Mouse (Mus musculus) urinary bladder, postnatal 4 days (tissue): Measurements from ENCODE around the gene Rab4a.
A peak's percentile ranks its signal among the peaks of the same experiment; 100 is the strongest.

Experiments used
- DNase-seq, 2 experiments: peaks; one replicate each; pipeline ENCODE4 v3.0.0; 2021 to 2022; ENCODE audit warnings: low spot score in 2 of 2

Rab4a gene

GRCm38 (mm10) chr8:123847546-123847945 lies 41.8 kb downstream of the Rab4a start:
- no peak for DNase-seq

DNA sequence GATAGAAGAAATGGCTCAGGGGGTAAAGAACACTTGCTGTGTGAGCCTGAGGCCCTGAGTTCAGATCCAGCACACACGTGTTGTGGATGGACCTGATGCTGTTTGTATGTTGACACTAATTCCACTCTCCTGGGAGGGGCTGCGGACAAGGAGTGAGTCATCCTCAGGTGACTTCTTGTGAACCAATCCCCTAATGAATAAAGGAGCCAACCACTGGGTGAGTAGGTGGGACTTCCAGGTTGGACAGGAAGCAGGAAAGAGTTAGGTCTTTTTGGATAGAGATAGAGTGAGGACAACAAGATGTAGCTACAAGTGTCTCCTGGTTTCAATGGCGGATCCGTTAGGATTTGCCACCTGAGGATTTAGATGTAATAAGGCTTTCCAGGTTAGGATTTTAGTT lies 43.6 kb downstream of the Rab4a start:
- no peak for DNase-seq

- DNase-seq = no peak
Observed at GRCm38 (mm10) chr8:123851590-123851989, 45.8 kb downstream of the Rab4a start.

DNA sequence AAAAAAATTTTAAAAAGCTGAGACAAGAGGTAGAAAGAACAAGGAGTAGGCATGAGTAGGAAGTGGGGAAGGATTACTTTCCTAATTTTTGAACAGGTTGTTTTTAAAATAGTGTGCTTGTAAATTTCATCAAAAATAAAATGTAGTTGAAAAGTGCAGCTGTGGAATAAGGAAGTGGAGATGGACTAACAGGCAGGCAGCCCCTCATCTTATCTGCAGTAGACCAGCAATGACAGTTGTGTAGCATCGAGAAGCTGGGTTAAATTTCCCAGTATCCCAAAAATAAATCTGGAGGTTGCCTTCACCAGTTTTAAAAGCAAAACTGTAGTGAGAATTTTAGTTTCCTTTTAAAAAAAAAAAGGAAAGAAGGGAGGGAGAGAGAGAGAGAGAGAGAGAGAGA lies 48.5 kb downstream of the Rab4a start:
- no peak for DNase-seq

- DNase-seq = no peak
Observed at GRCm38 (mm10) chr8:123854733-123855475, 49.1 kb downstream of the Rab4a start.

GRCm38 (mm10) chr8:123857361-123857760 lies 51.6 kb downstream of the Rab4a start:
- no peak for DNase-seq

- no peak for DNase-seq
Observed at GRCm38 (mm10) chr8:123858574-123858940, 52.8 kb downstream of the Rab4a start.

GRCm38 (mm10) chr8:123858941-123859647 lies 53.3 kb downstream of the Rab4a start:
- DNase-seq = peak; percentile 85 to 91

DNA sequence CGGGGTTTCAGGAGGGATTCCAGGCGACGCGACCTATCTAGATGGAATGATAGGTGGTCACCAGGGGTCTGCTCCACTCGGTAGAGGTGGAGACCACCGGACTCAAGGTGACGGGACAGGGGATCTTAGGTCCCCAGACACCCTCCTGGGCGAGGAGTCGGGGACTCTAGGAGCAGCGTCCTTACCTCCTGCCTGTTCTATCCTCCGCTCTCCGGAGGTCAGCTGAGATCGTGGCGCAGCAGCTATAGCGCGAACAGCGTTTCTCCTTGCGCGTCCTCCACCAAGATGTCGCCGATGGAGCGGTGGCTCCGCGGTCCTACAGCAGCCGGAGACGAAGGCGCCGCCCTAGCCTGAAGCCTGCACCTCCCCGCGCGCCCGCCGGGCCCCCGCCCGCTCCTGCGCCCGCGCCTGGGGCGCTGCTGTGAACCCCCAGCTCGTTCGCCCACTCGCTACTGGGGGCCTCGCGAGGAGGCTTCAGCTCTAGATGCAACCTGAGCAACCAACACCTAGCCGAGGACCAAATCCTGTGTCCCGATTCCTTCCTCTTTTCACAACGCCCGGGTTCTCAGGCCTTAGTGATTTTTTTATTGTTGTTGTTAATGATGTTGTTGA lies 54.0 kb downstream of the Rab4a start, which contains the start of gene Ccsap:
Gene Ccsap (minus strand): TSS at position 562 of the 612 bp plus-strand sequence.
- peak in 1 of 2 experiments; percentile 32 for DNase-seq

DNA sequence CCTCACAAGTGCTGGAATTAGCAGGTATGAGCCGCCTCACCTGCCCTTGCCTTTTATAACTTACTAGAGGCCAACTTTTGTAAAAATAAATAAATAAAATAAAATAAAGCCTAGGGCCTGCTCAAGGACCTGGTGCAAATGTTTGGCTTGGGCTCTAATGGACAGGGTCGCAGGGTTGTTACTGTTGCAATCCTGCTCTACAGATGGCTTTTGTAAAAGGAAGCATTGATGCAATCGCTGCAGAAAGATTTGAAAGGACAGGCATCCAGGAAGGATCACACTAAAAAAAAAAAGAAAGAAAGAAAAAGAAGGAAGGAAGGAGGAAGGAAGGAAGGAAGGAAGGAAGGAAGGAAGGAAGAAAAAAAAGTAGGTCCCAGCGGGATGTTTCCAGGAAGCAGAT lies 54.6 kb downstream of the Rab4a start:
- DNase-seq = no peak

GRCm38 (mm10) chr8:123865786-123866185 lies 60.0 kb downstream of the Rab4a start:
- no peak for DNase-seq

GRCm38 (mm10) chr8:123866971-123867370 lies 61.2 kb downstream of the Rab4a start:
- no peak for DNase-seq

GRCm38 (mm10) chr8:123872048-123872447 lies 66.3 kb downstream of the Rab4a start:
- DNase-seq = no peak

DNA sequence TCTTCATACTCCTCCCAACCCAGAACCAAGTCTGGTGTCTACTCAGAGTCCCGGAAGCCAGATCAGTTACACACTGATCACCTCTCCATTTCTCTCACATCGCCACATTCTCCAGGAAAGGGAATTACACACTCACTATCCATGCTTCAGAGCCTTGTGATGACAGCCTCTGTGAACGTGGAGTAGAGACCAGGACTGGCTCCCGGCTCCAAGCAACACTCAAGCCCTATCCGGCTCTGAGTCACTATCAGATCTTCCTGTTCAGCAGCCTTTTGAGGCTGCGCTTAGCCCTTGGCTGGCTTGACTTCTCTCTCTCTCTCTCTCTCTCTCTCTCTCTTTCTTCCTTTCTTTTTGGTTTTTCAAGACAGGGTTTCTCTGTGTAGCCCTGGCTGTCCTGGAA lies 67.6 kb downstream of the Rab4a start:
- no peak for DNase-seq

DNA sequence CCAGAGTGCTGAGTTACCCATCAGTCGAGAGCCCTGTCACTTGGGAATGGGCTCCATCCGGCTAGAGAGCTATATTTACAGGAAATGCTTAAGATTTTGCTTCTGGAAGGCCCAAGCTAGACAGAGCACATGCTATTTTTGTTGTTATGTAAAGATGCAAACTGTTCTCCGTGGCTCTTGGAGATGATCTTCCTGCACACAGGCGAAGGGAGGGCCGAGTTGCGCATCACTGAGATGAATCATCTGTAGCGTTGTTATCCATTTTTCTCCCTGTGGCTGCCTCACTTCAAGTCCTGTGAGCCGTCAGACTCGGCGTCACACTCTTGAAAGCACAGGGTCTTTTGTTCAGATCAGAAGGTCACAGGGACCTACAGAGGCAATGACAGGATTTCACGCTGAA lies 68.5 kb downstream of the Rab4a start:
- no peak for DNase-seq

DNA sequence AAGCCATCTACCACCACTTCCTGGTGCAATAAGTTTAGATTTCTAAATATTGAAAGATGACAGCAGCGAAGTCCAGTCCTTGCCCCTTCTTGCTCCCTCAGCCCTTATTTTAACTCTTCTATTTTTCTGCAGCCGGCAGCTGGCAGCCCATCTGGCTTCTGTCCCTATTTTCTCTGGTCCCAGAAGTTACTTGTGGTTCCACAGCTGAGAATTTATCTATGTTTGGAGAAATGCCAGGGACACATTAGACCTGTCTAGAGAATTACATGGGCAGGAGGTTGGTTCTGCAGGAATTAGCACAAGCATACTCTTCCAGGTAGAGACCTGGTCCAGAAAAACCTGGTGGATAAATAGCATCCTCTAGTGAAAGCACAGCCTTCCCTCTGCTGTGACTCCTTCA lies 72.1 kb downstream of the Rab4a start:
- DNase-seq = no peak

- no peak for DNase-seq
Observed at GRCm38 (mm10) chr8:123880271-123880670, 74.5 kb downstream of the Rab4a start.

DNA sequence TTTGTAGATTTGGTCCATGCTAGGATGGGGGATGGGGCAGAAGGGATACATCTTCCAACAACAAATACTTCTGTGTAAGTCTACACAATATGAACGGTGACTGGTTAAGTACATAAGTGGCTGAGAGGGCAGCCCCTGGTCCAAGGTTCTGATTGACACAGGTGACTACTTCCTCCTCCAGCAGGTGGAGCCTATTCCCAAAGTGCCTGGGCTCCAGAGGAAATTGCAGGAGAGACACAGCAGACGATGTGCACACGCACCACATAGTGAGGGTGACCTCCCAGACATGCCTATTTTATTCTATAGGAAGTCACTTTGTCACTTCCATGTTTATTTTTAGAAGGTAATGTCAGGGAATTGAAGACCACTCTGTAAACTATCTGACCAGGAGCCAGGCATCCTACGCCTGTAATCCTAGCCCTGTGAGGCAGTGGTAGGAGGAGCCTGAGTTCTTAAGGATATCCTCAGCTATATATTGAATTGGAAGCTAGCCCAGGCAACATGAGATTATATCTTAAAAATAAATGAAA lies 75.1 kb downstream of the Rab4a start:
- no peak for DNase-seq

DNA sequence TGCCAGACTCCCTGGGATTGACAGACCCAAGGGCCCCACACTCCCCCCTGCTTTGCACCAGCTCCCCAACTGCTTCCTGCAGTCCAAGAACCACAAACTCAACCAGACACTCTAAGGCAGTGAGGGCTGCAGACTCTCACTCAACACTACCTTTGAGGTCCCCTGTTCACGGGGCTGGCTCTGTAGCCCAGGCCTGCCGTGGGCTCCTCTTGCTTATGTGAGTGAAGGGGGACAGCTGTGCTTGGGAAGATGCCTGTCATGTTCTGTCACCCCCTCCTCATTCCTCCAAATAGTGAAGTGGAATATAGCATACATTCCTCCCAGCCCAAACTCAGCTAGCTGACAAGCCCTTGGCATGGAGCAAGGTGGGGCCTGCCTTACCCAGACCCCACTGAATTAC lies 76.6 kb downstream of the Rab4a start:
- no peak for DNase-seq

DNA sequence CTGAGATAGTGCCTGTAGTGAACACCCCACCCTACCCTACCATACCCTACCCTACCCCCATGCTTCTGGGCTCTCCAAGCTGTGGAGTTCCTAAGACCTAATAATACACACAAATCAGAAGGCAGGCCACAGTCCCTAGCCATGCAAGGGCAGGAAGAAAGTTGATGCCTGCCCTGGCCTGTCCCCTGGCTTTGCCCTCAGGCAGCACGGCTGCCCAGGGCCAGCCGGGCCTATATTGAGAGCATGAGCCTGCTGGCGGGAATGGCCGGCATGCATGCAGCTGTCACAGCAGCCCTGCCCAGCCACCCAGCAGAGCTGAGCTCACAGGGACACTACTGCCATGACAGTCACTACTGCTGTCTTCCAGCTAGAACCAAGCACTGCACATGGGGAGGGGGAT lies 77.3 kb downstream of the Rab4a start:
- DNase-seq = no peak
